Mouse (Mus musculus) layer of hippocampus, adult 2 months (tissue): ENCODE measurements around the gene Gm49387. TPM values are rescaled to one million over a fixed set of nuclear protein-coding genes. Genes with fewer than 3 reads are reported as not detected.

Experiments
- DNase-seq, 2 experiments: peaks; one replicate each; pipeline ENCODE4 v3.0.0; 2022; ENCODE audit warnings: low spot score in 2 of 2
- H3K27ac ChIP-seq: fragments of 200-600 bp; 2 replicates; pipeline ENCODE4 v1.8.1; 2022
- H3K4me3 ChIP-seq: fragments of 200-600 bp; 2 replicates; pipeline ENCODE4 v1.8.1; 2022; ENCODE audit warnings: mild to moderate bottlenecking
- CTCF ChIP-seq: fragments of 200-600 bp; conservative IDR thresholded peaks from 2 replicates; pipeline ENCODE4 v1.8.1; 2022; ENCODE audit warnings: antibody characterized with exemption, mild to moderate bottlenecking, moderate library complexity
- total RNA-seq, 2 experiments: library from RNA; stranded (reverse); gene quantifications; 2 replicates each; pipeline ENCODE4 v1.2.3; 2021

Gm49387 gene
- total RNA-seq, 2 experiments from 2014 or later: 0.95 TPM; not detected in 1

- H3K4me3 ChIP-seq: no peak overlapping the region
- peak overlapping the region; percentile 93 for H3K27ac ChIP-seq
- DNase-seq: no peak
- no peak for TF ChIP-seq CTCF
Observed at GRCm38 (mm10) chr14:31667741-31668140, 27.1 kb upstream of the Gm49387 start.

- no peak for TF ChIP-seq CTCF
- DNase-seq: no peak
- Histone ChIP-seq H3K27ac (peak overlapping the region; percentile 93), H3K4me3 (no peak overlapping the region)
Observed at GRCm38 (mm10) chr14:31666931-31667705, 26.4 kb upstream of the Gm49387 start.

DNA sequence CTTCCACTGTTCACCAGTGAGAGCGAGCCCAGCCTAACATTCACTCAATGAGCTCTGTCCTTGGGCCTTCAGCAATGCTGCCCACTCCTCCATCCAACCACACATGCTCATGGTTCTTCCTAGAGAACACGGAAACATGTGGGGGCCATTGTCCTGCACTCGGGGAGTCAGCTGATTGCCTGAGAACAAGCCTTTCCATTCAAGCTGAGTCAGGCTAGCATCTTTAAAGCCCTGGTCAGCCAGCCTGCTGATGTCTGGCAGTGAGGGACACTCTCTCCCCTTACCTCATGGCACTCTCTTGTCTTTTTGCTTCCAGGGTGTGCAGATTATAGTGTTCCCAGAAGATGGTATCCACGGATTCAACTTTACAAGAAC is 24.9 kb upstream of the Gm49387 start:
- peak overlapping the region; percentile 97; the same call in 1 of the 2 replicates for H3K27ac ChIP-seq
- no peak for DNase-seq
- TF ChIP-seq CTCF: no peak
- H3K4me3 ChIP-seq: no peak overlapping the region

DNA sequence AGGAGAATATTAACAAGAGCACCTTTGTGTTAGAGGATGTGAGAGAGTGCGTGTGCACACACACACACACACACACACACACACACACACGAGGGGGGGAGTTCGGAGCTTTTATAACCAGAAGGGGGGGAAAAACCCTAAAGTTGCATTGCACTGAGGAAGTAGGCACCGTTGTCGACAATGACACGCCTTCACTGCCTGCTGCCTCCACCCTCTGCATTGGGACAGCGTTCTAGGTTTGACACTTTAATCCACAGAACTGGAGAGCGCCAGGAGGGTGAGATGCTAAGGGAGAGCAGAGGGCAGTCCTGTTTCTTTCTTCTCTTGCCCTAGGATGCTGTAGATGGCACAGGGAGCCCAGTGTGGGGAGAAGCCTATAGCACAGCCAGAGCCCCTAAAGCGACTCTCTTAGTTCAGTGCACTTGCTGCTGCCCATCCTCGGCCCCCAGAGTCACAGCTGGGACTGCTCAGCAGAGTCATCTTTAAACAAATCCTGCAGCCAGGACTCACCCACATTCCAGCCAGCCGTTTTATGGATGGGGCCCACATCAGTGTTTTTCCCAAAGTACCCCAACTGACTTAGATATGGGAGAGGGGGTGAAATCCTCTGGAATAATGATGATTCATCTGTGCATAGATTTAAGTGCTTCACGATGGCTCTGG is 24.4 kb upstream of the Gm49387 start:
- Histone ChIP-seq H3K4me3 (no peak overlapping the region), H3K27ac (peak overlapping the region; percentile 97)
- DNase-seq: peak in 1 of 2 experiments; percentile 22
- TF ChIP-seq CTCF: no peak

DNA sequence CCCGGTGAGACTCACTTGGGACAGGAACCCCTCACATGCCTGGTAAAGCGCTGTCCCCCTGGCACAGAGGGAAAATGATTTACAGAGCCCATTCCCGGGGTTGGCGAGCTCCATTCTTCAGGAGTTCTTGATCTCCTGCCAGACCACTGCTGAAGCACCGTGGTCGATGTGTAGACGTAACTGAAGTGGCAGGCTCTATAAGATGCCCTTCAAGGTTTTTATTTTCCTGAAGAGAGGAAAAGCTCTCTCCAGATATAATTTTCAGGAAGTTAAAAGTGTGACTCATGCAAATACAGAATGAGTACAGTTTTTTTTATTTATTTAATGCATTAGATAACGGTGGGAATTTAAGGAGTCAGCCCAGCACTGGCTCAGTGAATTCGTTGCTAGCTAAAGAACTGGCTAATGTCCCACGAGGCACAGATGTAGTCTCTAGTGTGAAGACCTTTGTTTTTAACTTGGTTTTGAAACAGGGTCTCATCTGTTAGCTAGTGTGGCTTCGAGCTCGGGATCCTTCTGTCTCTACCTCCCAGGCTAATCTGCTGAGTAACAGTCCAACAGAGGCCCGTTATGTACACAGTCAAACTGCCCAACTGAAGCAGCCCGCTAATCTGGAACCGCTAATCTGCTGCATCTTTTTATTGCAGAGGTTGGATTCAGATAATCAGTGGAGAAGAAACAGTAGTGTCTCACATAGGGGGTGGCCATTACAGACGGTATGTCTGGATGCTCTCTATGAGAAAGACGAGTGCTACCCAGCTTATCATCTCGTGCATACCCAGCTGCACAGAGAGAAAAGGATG is 23.6 kb upstream of the Gm49387 start:
- no peak for DNase-seq
- H3K27ac ChIP-seq: peak overlapping the region; percentile 97
- TF ChIP-seq CTCF: no peak
- H3K4me3 ChIP-seq: no peak overlapping the region

GRCm38 (mm10) chr14:31663376-31664099 is 22.9 kb upstream of the Gm49387 start:
- Histone ChIP-seq H3K4me3 (no peak overlapping the region), H3K27ac (peak overlapping the region; percentile 97)
- DNase-seq: no peak
- TF ChIP-seq CTCF: no peak

GRCm38 (mm10) chr14:31662555-31663211 is 22.0 kb upstream of the Gm49387 start:
- DNase-seq: no peak
- Histone ChIP-seq H3K27ac (peak overlapping the region; percentile 97), H3K4me3 (peak overlapping the region; percentile 62)
- no peak for TF ChIP-seq CTCF

GRCm38 (mm10) chr14:31661671-31662554 is 21.2 kb upstream of the Gm49387 start:
- peak overlapping the region; percentile 97 for H3K27ac ChIP-seq
- peak overlapping the region; percentile 62 for H3K4me3 ChIP-seq
- TF ChIP-seq CTCF: peak; percentile 58
- peak; percentile 86 to 92 for DNase-seq

- Histone ChIP-seq H3K4me3 (no peak overlapping the region), H3K27ac (peak overlapping the region; percentile 97)
- no peak for TF ChIP-seq CTCF
- DNase-seq: peak in 1 of 2 experiments; percentile 60
Observed at GRCm38 (mm10) chr14:31660312-31661093, 19.8 kb upstream of the Gm49387 start.

DNA sequence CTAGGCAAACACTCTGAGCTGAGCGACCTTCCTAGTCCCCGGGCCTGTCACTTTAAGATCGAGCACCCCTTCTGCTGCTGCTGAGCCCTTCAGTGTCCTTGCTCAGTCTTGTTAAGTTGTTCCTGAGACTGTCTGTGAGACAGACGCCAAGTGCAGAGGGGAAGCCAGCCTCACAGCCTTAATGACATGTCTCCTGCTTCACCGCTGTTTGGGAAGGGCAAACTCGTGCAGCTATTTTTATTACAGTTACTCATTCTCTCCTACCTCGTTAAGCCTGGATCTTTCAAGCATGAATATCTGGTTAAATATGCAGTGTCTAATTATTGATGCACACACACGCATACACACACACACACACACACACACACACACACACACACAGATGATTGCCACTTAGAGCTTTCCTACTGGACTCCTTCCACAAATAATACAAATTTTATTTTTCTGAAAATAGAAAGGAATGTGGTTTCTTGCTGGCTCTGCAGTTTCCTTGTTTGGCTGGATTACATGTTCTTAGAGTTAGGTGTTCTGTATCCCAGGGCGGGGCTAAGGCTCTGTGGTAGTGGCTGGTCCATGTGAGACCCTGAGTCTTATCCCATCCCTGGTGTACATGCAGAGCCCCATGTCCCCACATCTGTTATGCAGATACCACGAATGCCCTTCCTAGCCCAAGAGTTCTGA is 19.0 kb upstream of the Gm49387 start:
- no peak for TF ChIP-seq CTCF
- no peak for DNase-seq
- peak overlapping the region; percentile 97 for H3K27ac ChIP-seq
- no peak overlapping the region for H3K4me3 ChIP-seq
